Mouse (Mus musculus): ENCODE results near the gene Muc13. TPM values are rescaled to one million over a fixed set of nuclear protein-coding genes. Genes with fewer than 3 reads are reported as not detected.

Muc13 gene
- total and polyA plus RNA-seq, 3 experiments, result 0.21 to 6.4 (median 2.9) TPM

- peaks cover 4% of the 10 kb centered on the region for H3K27me3 ChIP-seq (ENCODE audit: insufficient read depth, low read length)
- no peaks in the 10 kb centered on the region for H3K9me3 ChIP-seq (replicated peaks)
- ATAC-seq (ENCODE audit: extremely low read depth, insufficient number of reproducible peaks, low FRiP score, poor library complexity, severe bottlenecking) (no peak), DNase-seq (ENCODE audit: low spot score) (no peak)
- H3K36me3 ChIP-seq (replicated peaks), result no peaks in the 10 kb centered on the region
- H3K4me3 ChIP-seq (ENCODE audit: low read depth, low read length), result no peak overlapping the region
- no peak for TF ChIP-seq GATA1 (IDR thresholded peaks at IDR 0.05; ENCODE audit: borderline replicate concordance, low read length)
- TF ChIP-seq GATA2 (IDR thresholded peaks at IDR 0.05; ENCODE audit: borderline replicate concordance, low read depth, low read length), result no peak
- H3K4me1 ChIP-seq (ENCODE audit: insufficient read depth, low read depth, low read length), result peaks cover 5% of the 10 kb centered on the region; the same call in 1 of the 2 replicates
These were observed 16.2 kb downstream of the Muc13 start for GRCm38 (mm10) chr16:33810002-33810401.

- TF ChIP-seq POLR2AphosphoS5 (IDR thresholded peaks at IDR 0.05; ENCODE audit: insufficient replicate concordance, low read depth, low read length) (no peak), TAL1 (conservative IDR thresholded peaks at IDR 0.05; ENCODE audit: low read depth, low read length) (no peak), GATA2 (IDR thresholded peaks at IDR 0.05; ENCODE audit: borderline replicate concordance, low read depth, low read length) (no peak), CTCF (IDR thresholded peaks at IDR 0.05; ENCODE audit: low read depth, low read length) (no peak), GATA1 (IDR thresholded peaks at IDR 0.05; ENCODE audit: borderline replicate concordance, low read length) (no peak)
- H3K4me1 ChIP-seq (ENCODE audit: insufficient read depth, low read depth, low read length), result peaks cover 5% of the 10 kb centered on the region; the same call in 1 of the 2 replicates
- H3K27me3 ChIP-seq (ENCODE audit: insufficient read depth, low read length), result peaks cover 42% of the 10 kb centered on the region
- H3K36me3 ChIP-seq (replicated peaks), result no peaks in the 10 kb centered on the region
- H3K9me3 ChIP-seq (replicated peaks), result peaks cover 5% of the 10 kb centered on the region
- H3K4me3 ChIP-seq (ENCODE audit: low read depth, low read length), result no peak overlapping the region
- ATAC-seq (ENCODE audit: extremely low read depth, insufficient number of reproducible peaks, low FRiP score, poor library complexity, severe bottlenecking), result no peak
- DNase-seq (ENCODE audit: low spot score), result no peak
These were observed 24.8 kb downstream of the Muc13 start for GRCm38 (mm10) chr16:33818413-33819165.

GRCm38 (mm10) chr16:33820269-33821178 is 26.7 kb downstream of the Muc13 start:
- Histone ChIP-seq H3K4me3 (ENCODE audit: low read depth, low read length) (no peak overlapping the region), H3K4me1 (ENCODE audit: insufficient read depth, low read depth, low read length) (peaks cover 5% of the 10 kb centered on the region; the same call in 1 of the 2 replicates), H3K9me3 (replicated peaks) (peaks cover 5% of the 10 kb centered on the region), H3K27me3 (ENCODE audit: insufficient read depth, low read length) (peaks cover 36% of the 10 kb centered on the region), H3K36me3 (replicated peaks) (no peaks in the 10 kb centered on the region)
- DNase-seq (ENCODE audit: low spot score), result no peak
- peak; percentile 28; the same call in 1 of the 2 replicates for ATAC-seq (ENCODE audit: extremely low read depth, insufficient number of reproducible peaks, low FRiP score, poor library complexity, severe bottlenecking)
- no peak for TF ChIP-seq GATA2 (IDR thresholded peaks at IDR 0.05; ENCODE audit: borderline replicate concordance, low read depth, low read length)
- peak; percentile 41; the same call in 1 of the 2 replicates for TF ChIP-seq CTCF (IDR thresholded peaks at IDR 0.05; ENCODE audit: low read depth, low read length)
- no peak for TF ChIP-seq POLR2AphosphoS5 (IDR thresholded peaks at IDR 0.05; ENCODE audit: insufficient replicate concordance, low read depth, low read length)
- TF ChIP-seq TAL1 (conservative IDR thresholded peaks at IDR 0.05; ENCODE audit: low read depth, low read length), result no peak
- no peak for TF ChIP-seq GATA1 (IDR thresholded peaks at IDR 0.05; ENCODE audit: borderline replicate concordance, low read length)

GRCm38 (mm10) chr16:33824603-33825002 is 30.8 kb downstream of the Muc13 start:
- no peaks in the 10 kb centered on the region for H3K36me3 ChIP-seq (replicated peaks)
- no peak for ATAC-seq (ENCODE audit: extremely low read depth, insufficient number of reproducible peaks, low FRiP score, poor library complexity, severe bottlenecking)
- peaks cover 5% of the 10 kb centered on the region for H3K4me1 ChIP-seq (ENCODE audit: insufficient read depth, low read depth, low read length)
- peaks cover 6% of the 10 kb centered on the region for H3K9me3 ChIP-seq (replicated peaks)
- H3K27me3 ChIP-seq (ENCODE audit: insufficient read depth, low read length), result peaks cover 30% of the 10 kb centered on the region
- H3K4me3 ChIP-seq (ENCODE audit: low read depth, low read length), result no peak overlapping the region
- DNase-seq (ENCODE audit: low spot score), result no peak
- TF ChIP-seq CTCF (IDR thresholded peaks at IDR 0.05; ENCODE audit: low read depth, low read length) (no peak), POLR2AphosphoS5 (IDR thresholded peaks at IDR 0.05; ENCODE audit: insufficient replicate concordance, low read depth, low read length) (no peak), GATA2 (IDR thresholded peaks at IDR 0.05; ENCODE audit: borderline replicate concordance, low read depth, low read length) (no peak), TAL1 (conservative IDR thresholded peaks at IDR 0.05; ENCODE audit: low read depth, low read length) (no peak), GATA1 (IDR thresholded peaks at IDR 0.05; ENCODE audit: borderline replicate concordance, low read length) (no peak)

- H3K4me1 ChIP-seq (ENCODE audit: insufficient read depth, low read depth, low read length), result peaks cover 15% of the 10 kb centered on the region
- DNase-seq (ENCODE audit: low spot score), result no peak
- no peak for TF ChIP-seq GATA1 (IDR thresholded peaks at IDR 0.05; ENCODE audit: borderline replicate concordance, low read length)
- no peak for TF ChIP-seq TAL1 (conservative IDR thresholded peaks at IDR 0.05; ENCODE audit: low read depth, low read length)
- TF ChIP-seq POLR2AphosphoS5 (IDR thresholded peaks at IDR 0.05; ENCODE audit: insufficient replicate concordance, low read depth, low read length), result no peak
- no peak for TF ChIP-seq CTCF (IDR thresholded peaks at IDR 0.05; ENCODE audit: low read depth, low read length)
- TF ChIP-seq GATA2 (IDR thresholded peaks at IDR 0.05; ENCODE audit: borderline replicate concordance, low read depth, low read length), result no peak
- no peak overlapping the region for H3K4me3 ChIP-seq (ENCODE audit: low read depth, low read length)
- H3K9me3 ChIP-seq (replicated peaks), result peaks cover 18% of the 10 kb centered on the region
- no peak for ATAC-seq (ENCODE audit: extremely low read depth, insufficient number of reproducible peaks, low FRiP score, poor library complexity, severe bottlenecking)
- H3K27me3 ChIP-seq (ENCODE audit: insufficient read depth, low read length), result peaks cover 19% of the 10 kb centered on the region
- H3K36me3 ChIP-seq (replicated peaks), result no peaks in the 10 kb centered on the region
These were observed 34.7 kb downstream of the Muc13 start for GRCm38 (mm10) chr16:33828496-33828895.

- ATAC-seq (ENCODE audit: extremely low read depth, insufficient number of reproducible peaks, low FRiP score, poor library complexity, severe bottlenecking), result no peak
- TF ChIP-seq GATA2 (IDR thresholded peaks at IDR 0.05; ENCODE audit: borderline replicate concordance, low read depth, low read length) (no peak), POLR2AphosphoS5 (IDR thresholded peaks at IDR 0.05; ENCODE audit: insufficient replicate concordance, low read depth, low read length) (no peak), CTCF (IDR thresholded peaks at IDR 0.05; ENCODE audit: low read depth, low read length) (no peak), TAL1 (conservative IDR thresholded peaks at IDR 0.05; ENCODE audit: low read depth, low read length) (no peak), GATA1 (IDR thresholded peaks at IDR 0.05; ENCODE audit: borderline replicate concordance, low read length) (no peak)
These were observed 35.5 kb downstream of the Muc13 start, which contains the start of gene Itgb5 for GRCm38 (mm10) chr16:33829301-33829831. Gene Itgb5 (plus strand): TSS chr16:33829665.

More at GRCm38 (mm10) chr16:33829301-33829831, 35.5 kb downstream of the Muc13 start, which contains the start of gene Itgb5:
- H3K36me3 ChIP-seq (replicated peaks), result no peaks in the 10 kb centered on the region
- peaks cover 18% of the 10 kb centered on the region for H3K9me3 ChIP-seq (replicated peaks)
- peaks cover 24% of the 10 kb centered on the region for H3K27me3 ChIP-seq (ENCODE audit: insufficient read depth, low read length)
- no peak for DNase-seq (ENCODE audit: low spot score)
- H3K4me1 ChIP-seq (ENCODE audit: insufficient read depth, low read depth, low read length), result peaks cover 24% of the 10 kb centered on the region
- no peak within 1 kb of the TSS; the same call in 1 of the 2 replicates for H3K4me3 ChIP-seq (ENCODE audit: low read depth, low read length)
